Mouse (Mus musculus): Measurements from ENCODE around the gene Myzap.

DNA sequence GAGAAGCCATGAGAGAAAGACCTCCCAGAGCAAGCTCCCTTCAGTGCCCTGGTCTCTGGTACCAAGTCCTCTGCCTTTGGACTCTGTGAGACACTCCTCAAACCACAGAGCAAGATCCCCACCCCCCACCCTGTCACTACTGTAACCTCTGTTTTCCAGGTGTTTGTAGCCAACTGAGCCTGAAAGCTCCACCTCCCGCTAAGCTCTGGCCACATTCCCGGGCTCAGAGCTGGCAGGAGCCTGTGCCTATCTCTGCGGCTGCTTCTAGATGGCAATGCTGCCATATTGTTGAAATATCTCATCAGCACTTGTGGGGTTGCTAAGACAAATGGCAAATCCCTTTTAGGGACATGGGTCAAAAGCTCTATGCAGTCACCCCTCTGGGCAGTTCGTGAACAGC, 19.7 kb upstream of the Myzap start:
- TF ChIP-seq EP300 (IDR thresholded peaks at IDR 0.05; ENCODE audit: low read depth) (no peak), CTCF (IDR thresholded peaks at IDR 0.05; ENCODE audit: low read depth) (no peak)

Measured in liver, embryonic 14.5 days (tissue).